Mouse (Mus musculus): ENCODE results near the gene Map2k5.

DNA sequence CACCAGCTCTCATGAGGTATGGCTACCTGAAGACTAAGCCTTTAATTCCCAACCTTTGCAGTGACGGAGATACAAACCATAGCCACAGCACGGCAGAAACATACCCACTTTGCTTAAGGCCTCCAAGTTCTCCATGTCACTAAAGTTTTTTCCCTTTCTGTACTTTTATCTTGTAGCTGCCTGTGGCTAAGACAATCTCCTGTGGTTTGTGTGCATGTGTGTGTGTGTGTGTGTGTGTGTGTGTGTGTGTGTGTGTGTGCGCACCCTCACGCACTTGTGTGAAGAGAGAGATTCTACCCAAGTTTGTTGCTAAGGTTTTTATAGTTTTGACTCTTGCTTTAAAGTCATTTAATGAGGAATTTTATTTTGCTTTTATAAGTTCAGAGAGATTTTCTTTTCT, 5.1 kb upstream of the Map2k5 start:
- TF ChIP-seq POLR2A (IDR thresholded peaks at IDR 0.05; ENCODE audit: insufficient read depth, low read depth, low read length) (no peak), CTCF (IDR thresholded peaks at IDR 0.05; ENCODE audit: insufficient read depth, low read depth, low read length) (no peak)

All from olfactory bulb, adult 2 months (tissue).